Mouse (Mus musculus) c-Kit-negative CD71-positive TER-119-positive erythroid progenitor cells, embryonic 14.5 days (primary cell): ENCODE data around the gene Gab3.
A peak's percentile ranks its signal among the peaks of the same experiment; 100 is the strongest.

Source experiments
- DNase-seq: peaks from one replicate; pipeline ENCODE4 v3.0.0-alpha.2; 2013; ENCODE audit warnings: low read depth, low spot score

Gab3 gene

GRCm38 (mm10) chrX:75084774-75085508 lies at the start of gene Gab3:
TSS of gene Gab3 (minus strand) at chrX:75085458.
- no peak for DNase-seq

DNA sequence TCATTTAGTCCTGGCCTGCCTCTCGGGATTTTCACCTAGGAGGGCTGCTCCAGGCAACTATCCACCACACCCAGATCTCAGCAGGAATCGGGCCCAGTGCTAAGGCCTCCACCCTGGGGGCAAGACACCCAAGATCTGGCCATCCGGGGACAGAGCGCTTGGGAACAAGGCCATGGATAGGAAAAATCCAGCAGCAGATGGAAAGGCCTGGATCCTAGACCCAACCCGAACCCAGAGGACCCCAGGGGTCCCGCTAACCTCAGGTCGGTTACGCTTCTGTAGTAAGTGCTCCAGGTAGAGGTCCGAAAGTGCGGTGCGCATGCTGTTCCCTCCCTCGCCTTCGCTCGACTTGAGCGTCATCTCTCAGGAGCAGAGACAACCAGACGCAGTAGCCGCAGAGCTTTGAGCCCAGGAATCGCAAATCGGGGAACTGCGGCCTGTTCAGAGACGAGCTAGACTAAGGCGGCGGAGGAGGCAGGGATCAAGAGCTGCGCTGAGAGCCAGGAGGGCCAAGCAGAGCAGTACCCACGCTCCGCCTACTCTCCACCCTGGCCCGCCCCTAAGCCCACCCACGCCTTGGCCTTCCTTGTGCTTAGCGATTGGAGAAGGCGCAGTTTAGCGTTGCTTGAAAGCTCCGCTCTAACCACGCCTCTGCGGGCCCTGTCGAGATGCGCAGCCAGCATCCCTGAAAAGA lies 45.4 kb upstream of the Gab3 start, which contains the start of gene Mpp1:
Gene Mpp1, minus strand, starts transcription at position 550 of the 694 bp plus-strand sequence.
- peak; percentile 81 for DNase-seq

GRCm38 (mm10) chrX:75129474-75129873 lies 44.2 kb upstream of the Gab3 start:
- no peak for DNase-seq

GRCm38 (mm10) chrX:75128333-75128980 lies 43.2 kb upstream of the Gab3 start:
- no peak for DNase-seq

DNA sequence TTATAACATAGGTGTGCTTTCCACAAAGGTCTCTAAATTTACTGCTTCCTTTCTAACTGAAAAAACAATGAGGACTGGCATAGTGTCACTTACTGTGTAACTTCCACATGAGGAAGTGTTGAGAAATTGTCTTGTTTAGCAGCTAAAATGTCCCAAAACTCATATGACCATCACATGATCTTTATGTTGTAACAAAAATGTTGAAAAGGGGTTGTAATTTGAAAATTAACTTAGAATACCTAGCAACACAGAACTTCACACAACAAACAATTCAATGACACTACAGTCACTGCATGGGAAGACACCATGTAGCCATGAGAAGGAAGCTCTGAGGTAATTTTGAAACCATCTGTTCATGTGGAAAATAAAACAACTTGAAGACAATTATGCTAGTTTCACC lies 41.6 kb upstream of the Gab3 start:
- DNase-seq = no peak

- no peak for DNase-seq
Measured at GRCm38 (mm10) chrX:75125606-75126005, 40.3 kb upstream of the Gab3 start.

- no peak for DNase-seq
Measured at GRCm38 (mm10) chrX:75115550-75115949, 30.3 kb upstream of the Gab3 start.

DNA sequence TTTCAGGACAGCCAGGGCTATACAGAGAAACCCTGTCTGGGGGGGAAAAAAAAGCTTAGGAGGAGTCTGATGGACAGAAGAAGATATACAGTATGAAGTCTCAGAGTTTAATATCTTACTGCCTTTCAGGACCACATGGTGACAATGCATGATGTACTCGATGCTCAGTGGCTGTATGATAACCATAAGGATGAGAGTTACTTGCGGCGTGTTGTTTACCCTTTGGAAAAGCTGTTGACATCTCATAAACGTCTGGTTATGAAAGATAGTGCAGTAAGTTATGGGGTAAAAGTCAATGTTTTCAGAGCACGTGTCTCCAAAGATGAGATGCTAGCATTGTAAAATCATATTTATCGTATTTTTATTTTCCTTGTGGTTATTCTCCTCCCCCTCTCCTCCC lies 17.0 kb upstream of the Gab3 start:
- DNase-seq = no peak

GRCm38 (mm10) chrX:75098799-75099198 lies 13.5 kb upstream of the Gab3 start:
- DNase-seq = no peak

DNA sequence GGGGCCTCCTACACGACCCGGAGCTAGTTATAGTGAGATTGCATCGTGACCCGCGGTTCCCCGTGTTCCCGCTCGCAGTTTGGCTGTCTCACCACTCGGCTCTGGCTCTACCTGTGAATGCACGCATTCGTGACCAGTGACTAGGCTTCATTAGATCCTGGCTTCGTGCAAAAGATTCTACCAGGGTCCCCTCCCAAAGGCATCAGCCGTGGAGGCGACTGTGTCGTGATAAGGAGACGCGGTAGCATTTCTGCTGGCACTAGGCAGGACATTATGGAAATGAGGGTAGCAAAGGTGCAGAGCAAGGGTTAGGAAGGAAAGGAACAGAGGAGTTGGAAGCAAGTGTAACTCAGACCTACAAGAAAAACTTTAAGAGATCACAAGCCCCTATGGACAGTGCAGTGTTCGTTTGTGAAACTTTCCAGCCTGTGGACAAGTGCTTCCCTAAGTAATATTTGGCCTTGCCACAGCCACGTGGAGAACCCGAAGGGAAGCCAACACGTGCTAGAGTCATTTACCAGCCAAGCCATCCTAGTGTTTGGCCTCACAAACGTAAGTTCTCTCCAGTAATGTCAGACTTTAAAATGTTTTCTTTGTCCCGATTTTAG lies 11.0 kb upstream of the Gab3 start:
- peak; percentile 27 for DNase-seq

GRCm38 (mm10) chrX:75095369-75096162 lies 10.3 kb upstream of the Gab3 start, which contains the start of gene Dkc1:
TSS of gene Dkc1 (plus strand) at chrX:75095854.
- peak; percentile 77 for DNase-seq

GRCm38 (mm10) chrX:75085654-75086053 lies 396 bp upstream of the Gab3 start:
- DNase-seq = no peak

DNA sequence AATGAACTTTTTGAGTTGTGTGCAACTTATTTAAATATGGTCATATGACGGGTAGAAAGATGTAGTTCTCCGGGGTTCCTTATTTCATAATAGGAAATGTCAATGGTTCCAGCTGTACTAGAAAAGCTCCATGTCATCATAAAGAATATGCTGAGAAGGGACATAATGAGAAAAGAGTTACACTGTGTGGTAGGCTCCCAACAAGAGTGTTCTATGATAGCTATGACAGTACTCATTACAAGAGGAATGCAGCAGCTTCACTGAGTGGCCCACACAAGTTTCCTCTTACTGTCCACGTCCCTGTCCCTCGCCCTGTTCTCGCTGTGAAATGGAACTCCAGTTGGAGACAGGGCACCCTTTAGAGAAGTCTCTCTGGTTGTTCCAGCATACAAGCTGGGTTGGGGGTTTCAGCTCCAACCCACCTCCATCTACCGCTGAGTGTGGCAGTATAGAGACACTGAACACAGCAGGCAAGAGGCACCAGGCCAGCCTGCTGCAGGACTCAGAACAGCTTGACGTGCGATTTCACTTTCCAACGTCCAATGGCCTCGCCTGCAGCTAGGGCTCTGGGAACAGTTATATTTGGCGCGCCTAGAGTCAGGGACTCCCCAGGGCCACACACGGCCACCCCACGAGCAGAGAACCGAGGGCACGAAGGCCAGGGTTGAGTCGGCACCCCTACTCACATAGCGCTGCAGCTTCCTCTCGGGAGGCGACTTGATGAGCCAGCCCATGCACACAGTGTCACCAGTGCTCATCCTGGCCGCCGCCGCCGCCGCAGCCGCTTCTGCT lies 1.1 kb downstream of the Gab3 start:
- no peak for DNase-seq

- no peak for DNase-seq
Measured at GRCm38 (mm10) chrX:75082351-75082750, 2.9 kb downstream of the Gab3 start.

DNA sequence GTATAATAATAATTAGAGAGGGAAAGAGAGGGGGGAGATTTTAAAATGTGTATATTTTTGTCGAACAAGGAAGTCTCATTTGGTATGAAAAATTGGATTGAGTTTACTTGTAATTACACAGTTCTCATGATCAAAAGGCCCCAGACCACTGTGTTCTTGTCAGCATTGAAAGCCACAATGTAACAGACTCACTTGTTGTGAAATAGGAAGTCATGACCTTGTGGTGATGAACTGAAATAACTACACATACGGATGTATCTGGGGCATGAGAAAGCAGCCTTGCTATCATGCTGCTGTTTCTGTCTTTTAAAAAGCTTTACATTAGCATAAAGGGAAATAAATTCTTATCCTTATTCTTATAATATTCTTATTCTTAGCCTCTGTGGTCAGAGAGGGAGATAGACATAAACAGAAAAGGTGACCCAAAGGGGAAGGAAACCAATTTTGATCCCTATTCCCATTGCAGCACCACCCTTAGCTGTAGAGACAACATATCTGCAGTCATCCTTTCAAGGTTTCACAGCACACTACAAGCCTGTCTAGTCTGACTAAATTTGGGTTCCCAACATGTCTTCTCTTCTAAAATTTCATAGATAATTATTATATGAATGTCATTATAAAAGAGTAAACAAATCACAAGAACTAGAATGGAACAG lies 29.0 kb downstream of the Gab3 start:
- no peak for DNase-seq

GRCm38 (mm10) chrX:75046921-75047635 lies 38.2 kb downstream of the Gab3 start:
- no peak for DNase-seq

- no peak for DNase-seq
Measured at GRCm38 (mm10) chrX:75045931-75046330, 39.3 kb downstream of the Gab3 start.

GRCm38 (mm10) chrX:75044595-75044994 lies 40.7 kb downstream of the Gab3 start:
- no peak for DNase-seq

DNA sequence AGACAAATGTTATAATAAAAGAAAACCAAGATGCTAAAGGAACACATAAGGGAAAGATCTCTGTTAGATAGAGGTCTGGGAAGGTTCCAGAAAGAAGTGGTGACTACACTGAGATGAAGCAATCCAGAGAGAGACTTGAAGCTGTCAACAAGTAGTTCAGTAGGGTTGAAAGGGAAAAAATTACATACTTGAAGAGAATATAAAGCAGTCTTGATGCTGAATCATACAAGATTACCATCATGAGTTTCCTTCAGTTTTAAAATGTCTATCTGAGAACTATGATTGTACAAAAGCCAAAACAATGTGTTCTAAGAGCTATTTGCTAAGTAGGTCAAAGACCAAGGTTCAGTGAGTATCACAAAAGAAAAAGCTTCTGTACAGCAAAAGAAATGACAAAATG lies 48.6 kb downstream of the Gab3 start:
- no peak for DNase-seq
